Mouse (Mus musculus): ENCODE data around the gene Slc18b1. TPM values are rescaled to one million over a fixed set of nuclear protein-coding genes. Genes with fewer than 3 reads are reported as not detected.

Gene Slc18b1
- polyA plus RNA-seq, 1 experiment from 2014 or later: 13.4 TPM

DNA sequence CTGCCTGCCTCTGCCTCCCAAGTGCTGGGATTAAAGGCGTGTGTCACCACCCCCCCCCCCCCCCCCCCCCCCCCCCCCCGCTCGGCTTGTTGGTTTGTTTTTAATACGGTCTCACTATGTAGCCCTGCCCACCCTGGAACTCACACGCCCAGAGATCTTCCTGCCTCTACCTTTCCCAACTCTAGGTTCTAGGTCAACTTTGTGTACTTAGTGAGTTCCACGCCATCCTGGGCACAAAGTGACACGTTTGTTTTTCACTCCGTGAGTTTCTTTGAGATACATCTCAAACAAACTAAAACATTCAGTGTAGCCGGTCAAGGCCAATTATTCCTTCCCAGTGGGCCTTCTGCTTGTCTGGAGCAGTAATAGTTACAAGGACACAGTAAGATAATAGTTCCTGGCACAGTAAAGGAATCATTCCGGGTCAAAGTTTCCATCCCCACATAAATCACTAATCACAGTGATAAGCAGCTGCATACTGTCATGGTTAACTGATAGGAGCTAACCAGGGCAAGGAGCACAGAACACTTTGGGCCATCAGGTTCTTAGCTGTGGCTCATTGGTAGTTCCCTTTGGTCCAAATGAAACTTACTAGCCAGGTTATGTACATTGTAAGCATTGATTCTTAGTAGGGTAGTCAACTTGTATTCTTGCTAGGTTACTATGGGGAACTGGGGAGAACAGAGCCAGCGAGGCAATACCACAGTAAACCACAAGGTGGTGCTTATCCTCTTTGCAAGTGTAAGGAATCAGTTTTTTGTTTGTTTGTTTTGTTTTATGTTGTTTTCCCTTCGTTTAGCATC is 15.1 kb downstream of the Slc18b1 start:
- Histone ChIP-seq H3K4me2 (no peak overlapping the region), H3K4me3 (replicated peaks) (no peak overlapping the region), H3K36me3 (peaks cover 38% of the 10 kb centered on the region), H3K4me1 (replicated peaks) (no peaks in the 10 kb centered on the region), H3K9ac (replicated peaks) (no peak overlapping the region), H3K9me3 (no peaks in the 10 kb centered on the region), H3K27ac (no peak overlapping the region), H3K27me3 (no peaks in the 10 kb centered on the region)
- ATAC-seq (ENCODE audit: insufficient number of reproducible peaks, insufficient read depth, low FRiP score, low TSS enrichment, low read depth): no peak
- WGBS: 70% methylated on average over 9 of the region's 12 CpGs

DNA sequence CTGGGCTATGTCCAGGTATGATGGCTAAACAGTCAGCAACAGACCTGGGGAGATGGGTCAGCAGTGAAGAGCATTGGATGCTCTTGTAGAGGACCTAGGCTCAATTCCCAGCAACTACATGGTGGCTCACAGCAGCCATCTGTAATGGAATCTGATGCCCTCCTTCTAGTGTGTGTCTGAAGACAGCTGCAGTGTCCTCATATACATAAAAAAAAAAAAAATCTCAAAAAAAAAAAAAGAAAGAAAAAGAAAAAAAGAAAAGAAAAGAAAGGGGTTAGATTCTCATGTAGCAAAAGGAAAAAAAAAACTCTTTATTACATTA is 15.6 kb downstream of the Slc18b1 start:
- Histone ChIP-seq H3K27ac (no peak overlapping the region), H3K9ac (replicated peaks) (no peak overlapping the region), H3K27me3 (no peaks in the 10 kb centered on the region), H3K4me1 (replicated peaks) (no peaks in the 10 kb centered on the region), H3K4me3 (replicated peaks) (no peak overlapping the region), H3K9me3 (no peaks in the 10 kb centered on the region), H3K4me2 (no peak overlapping the region), H3K36me3 (peaks cover 34% of the 10 kb centered on the region)
- no peak for ATAC-seq (ENCODE audit: insufficient number of reproducible peaks, insufficient read depth, low FRiP score, low TSS enrichment, low read depth)

DNA sequence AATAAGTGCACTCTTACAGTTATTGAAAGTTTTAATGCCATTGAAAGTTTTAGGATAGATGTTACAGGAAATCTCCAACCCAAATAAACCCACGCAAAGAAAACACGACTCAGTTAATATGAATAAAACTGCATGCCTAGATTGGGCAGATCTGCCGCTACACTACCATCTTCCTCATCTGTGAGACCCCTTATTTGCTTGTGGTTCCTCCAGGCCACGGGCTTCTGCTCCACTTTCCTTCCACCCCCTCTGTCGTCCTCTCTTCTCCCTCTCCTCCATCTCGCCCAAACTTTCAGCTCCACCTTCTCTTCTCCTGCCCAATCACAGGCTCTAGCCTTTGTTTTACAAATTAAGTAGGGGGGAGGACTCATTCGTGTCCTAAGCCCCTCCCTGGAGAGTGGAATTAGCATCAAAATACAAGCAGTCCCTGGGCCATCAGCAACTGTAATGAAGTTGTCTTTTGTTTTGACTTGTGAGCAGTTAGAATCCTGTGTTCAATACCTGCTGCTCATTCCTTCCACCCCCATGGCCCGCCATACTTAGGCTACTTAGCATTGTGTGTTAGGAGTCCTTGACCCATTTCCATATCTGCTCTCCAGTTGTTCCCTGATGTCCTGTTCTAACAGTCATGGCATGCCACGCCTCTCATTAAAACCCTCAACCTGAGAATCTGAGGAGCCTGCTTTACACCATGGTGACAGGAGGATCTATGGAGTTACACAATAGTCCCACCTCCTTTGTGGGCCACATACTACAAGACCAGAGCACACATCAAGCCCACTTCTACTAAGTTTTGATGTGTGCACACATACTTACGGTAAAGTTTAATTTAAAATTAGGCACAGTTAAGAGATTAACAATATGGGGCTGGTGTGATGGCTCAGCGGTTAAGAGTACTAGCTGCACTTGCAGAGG is 16.3 kb downstream of the Slc18b1 start:
- H3K4me3 ChIP-seq (replicated peaks): no peak overlapping the region
- H3K4me1 ChIP-seq (replicated peaks): no peaks in the 10 kb centered on the region
- ATAC-seq (ENCODE audit: insufficient number of reproducible peaks, insufficient read depth, low FRiP score, low TSS enrichment, low read depth): no peak
- peaks cover 33% of the 10 kb centered on the region for H3K36me3 ChIP-seq
- H3K27ac ChIP-seq: no peak overlapping the region
- no peaks in the 10 kb centered on the region for H3K9me3 ChIP-seq
- no peak overlapping the region for H3K4me2 ChIP-seq
- H3K27me3 ChIP-seq: no peaks in the 10 kb centered on the region
- 64% methylated on average over 11 of the region's 11 CpGs for WGBS
- no peak overlapping the region for H3K9ac ChIP-seq (replicated peaks)

DNA sequence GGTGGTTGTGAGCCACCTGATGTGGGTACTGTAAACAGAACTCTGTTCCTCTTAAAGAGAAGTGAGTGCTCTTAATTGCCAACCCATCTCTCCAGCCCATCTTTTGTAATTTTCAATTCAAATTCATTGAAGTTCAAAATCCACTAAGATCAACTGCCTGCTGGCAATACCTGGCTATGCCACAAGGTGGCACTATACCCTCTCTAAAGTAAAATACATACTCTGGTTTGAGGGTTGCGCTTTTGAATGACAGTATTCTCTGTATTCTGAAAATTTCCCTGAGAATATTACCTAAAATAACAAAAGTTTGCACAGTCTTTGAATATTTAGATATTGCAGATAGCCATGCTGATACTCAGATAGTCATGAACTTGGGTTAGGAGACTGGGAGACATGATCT is 18.4 kb downstream of the Slc18b1 start:
- H3K4me3 ChIP-seq (replicated peaks): no peak overlapping the region
- peaks cover 41% of the 10 kb centered on the region for H3K36me3 ChIP-seq
- no peak overlapping the region for H3K9ac ChIP-seq (replicated peaks)
- no peaks in the 10 kb centered on the region for H3K27me3 ChIP-seq
- no peaks in the 10 kb centered on the region for H3K4me1 ChIP-seq (replicated peaks)
- ATAC-seq (ENCODE audit: insufficient number of reproducible peaks, insufficient read depth, low FRiP score, low TSS enrichment, low read depth): no peak
- no peak overlapping the region for H3K27ac ChIP-seq
- 55% methylated on average over 1 of the region's 1 CpGs for WGBS
- no peak overlapping the region for H3K4me2 ChIP-seq
- H3K9me3 ChIP-seq: no peaks in the 10 kb centered on the region

DNA sequence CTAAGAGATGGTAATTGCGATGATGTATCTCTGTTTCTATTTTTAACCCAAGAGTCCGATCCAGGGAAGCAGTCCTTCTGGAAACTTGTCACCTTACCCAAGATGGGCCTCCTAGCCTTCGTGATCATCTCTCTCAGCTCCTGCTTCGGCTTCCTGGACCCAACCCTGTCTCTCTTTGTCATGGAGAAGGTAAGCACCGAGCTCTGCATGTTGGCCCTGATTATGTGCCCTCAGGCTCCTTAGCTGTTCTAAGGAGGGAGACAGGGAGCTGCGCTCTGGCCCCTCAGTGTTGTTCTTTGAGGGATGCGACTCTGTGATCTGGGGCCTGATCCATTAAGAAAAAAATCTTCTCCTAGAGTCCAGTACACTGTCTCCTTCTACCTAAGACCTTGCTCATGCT is 19.5 kb downstream of the Slc18b1 start:
- 89% methylated on average over 7 of the region's 7 CpGs for WGBS
- no peak overlapping the region for H3K9ac ChIP-seq (replicated peaks)
- H3K4me2 ChIP-seq: no peak overlapping the region
- ATAC-seq (ENCODE audit: insufficient number of reproducible peaks, insufficient read depth, low FRiP score, low TSS enrichment, low read depth): no peak
- no peaks in the 10 kb centered on the region for H3K9me3 ChIP-seq
- no peak overlapping the region for H3K27ac ChIP-seq
- no peaks in the 10 kb centered on the region for H3K27me3 ChIP-seq
- H3K36me3 ChIP-seq: peaks cover 49% of the 10 kb centered on the region
- no peak overlapping the region for H3K4me3 ChIP-seq (replicated peaks)
- H3K4me1 ChIP-seq (replicated peaks): no peaks in the 10 kb centered on the region

DNA sequence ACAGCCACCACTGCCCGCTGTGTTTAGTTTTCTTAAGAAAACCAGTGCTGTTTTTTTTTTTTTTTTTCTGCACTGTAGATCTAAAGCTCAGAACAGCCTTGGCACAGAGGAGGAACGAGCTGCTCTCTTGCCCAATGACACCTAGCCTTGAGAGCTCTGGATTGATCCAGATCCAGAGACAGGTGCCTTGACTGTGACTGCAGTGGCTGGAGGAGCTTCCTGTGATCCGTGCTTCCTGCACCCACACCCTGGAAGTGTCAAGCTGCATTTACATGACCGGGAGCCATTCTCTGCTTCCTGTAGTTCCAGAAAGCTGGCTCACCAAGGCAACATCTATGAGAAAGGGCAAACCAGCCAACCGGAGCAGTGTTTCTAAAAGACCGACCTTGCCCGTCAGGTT is 29.7 kb downstream of the Slc18b1 start:
- Histone ChIP-seq H3K4me3 (replicated peaks) (no peak overlapping the region), H3K9me3 (no peaks in the 10 kb centered on the region), H3K4me2 (no peak overlapping the region), H3K9ac (replicated peaks) (no peak overlapping the region), H3K36me3 (peaks cover 70% of the 10 kb centered on the region), H3K4me1 (replicated peaks) (no peaks in the 10 kb centered on the region), H3K27ac (no peak overlapping the region), H3K27me3 (no peaks in the 10 kb centered on the region)
- ATAC-seq (ENCODE audit: insufficient number of reproducible peaks, insufficient read depth, low FRiP score, low TSS enrichment, low read depth): no peak
- WGBS: 87% methylated on average over 7 of the region's 7 CpGs

DNA sequence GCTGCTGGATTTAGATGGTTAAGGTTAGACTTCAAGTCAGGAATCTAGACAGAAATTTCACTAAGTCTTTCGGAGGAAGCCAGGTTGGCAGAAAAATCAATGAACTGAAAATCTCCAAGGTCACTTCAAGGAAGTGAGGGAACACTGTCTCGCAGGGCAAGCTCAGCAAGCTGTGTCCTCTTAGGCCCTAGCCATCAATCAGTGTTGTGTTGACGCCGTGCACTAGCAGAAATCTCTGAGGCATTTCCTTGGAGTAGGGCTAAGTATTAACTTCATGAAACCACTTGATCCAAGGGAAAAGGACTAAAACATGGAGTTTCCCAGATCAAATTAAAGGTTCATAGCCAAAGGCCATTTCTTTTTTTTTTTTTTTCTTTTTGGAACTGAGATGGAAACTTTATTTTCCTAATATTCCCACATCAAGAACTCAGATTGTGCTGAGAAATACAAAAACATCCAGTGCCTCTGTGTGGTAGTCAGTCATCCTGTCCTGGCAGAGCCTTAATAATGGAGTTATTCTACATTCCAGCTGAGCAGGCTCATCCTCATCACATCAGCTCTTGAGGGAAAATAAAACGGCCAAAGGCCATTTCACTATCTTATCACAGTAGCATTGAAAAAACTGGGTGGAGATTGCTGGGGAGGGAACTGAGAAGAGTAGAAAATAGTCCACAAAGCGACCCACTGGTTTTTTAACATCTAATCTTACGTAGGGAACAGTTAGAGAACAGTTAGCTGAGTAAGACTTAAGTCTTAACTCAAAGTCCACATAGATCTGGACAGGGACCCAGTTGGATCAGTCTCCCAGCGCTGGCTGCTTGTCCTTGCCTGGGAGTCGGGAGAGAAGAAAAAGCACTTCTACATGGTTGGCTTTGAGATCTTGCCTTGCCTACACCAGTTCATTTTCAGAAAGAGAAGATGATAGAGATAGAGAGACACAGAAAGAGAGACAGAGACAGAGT is 39.5 kb downstream of the Slc18b1 start:
- 75% methylated on average over 9 of the region's 9 CpGs for WGBS
- H3K27ac ChIP-seq: no peak overlapping the region
- H3K9ac ChIP-seq (replicated peaks): no peak overlapping the region
- no peak overlapping the region for H3K4me3 ChIP-seq (replicated peaks)
- H3K4me2 ChIP-seq: no peak overlapping the region
- H3K4me1 ChIP-seq (replicated peaks): no peaks in the 10 kb centered on the region; the same call in 1 of the 2 replicates
- H3K36me3 ChIP-seq: no peaks in the 10 kb centered on the region
- H3K9me3 ChIP-seq: no peaks in the 10 kb centered on the region
- no peaks in the 10 kb centered on the region for H3K27me3 ChIP-seq
- ATAC-seq (ENCODE audit: insufficient number of reproducible peaks, insufficient read depth, low FRiP score, low TSS enrichment, low read depth): no peak

DNA sequence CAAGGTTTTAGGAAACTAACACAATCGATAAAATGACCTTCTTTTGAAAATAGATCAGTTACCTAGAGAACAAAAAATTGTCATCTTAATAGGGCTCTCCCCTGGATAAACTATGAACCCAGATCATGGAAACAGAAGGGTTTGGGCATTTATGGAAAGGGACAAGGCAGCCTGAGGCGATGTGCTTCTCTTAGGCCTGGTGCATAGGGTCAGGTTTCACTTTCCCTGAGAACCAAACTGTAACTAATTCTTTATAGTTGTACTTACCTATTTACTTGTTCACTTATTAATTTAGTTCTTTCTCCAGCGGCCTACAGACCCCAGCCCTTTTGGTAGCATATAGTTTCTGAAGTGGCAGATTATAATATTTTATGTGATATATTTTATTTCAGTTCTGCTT is 40.3 kb downstream of the Slc18b1 start:
- no peaks in the 10 kb centered on the region; the same call in 1 of the 2 replicates for H3K4me1 ChIP-seq (replicated peaks)
- H3K36me3 ChIP-seq: no peaks in the 10 kb centered on the region
- no peak overlapping the region for H3K27ac ChIP-seq
- no peaks in the 10 kb centered on the region for H3K27me3 ChIP-seq
- H3K4me2 ChIP-seq: no peak overlapping the region
- no peaks in the 10 kb centered on the region for H3K9me3 ChIP-seq
- H3K9ac ChIP-seq (replicated peaks): no peak overlapping the region
- no peak overlapping the region for H3K4me3 ChIP-seq (replicated peaks)
- 65% methylated on average over 3 of the region's 3 CpGs for WGBS
- no peak for ATAC-seq (ENCODE audit: insufficient number of reproducible peaks, insufficient read depth, low FRiP score, low TSS enrichment, low read depth)

DNA sequence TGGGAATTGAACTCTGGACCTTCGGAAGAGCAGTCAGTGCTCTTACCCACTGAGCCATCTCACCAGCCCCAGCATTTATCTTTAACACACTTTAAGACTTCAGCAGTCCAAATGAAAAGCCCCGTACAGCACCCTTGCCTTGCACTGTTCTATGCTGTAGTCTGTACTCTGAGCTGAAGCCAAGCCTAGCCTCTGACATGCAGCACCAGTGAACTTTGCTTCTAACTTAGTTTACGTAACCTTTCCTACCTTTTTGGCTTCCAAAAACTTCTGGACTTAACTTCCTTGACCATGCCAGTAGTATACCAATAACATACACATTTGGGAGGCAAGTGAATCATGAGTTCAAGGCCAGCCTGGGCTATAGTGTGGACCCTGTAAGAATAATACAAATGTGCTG is 42.1 kb downstream of the Slc18b1 start:
- H3K27me3 ChIP-seq: no peaks in the 10 kb centered on the region
- no peaks in the 10 kb centered on the region; the same call in 1 of the 2 replicates for H3K4me1 ChIP-seq (replicated peaks)
- H3K36me3 ChIP-seq: no peaks in the 10 kb centered on the region
- H3K9me3 ChIP-seq: no peaks in the 10 kb centered on the region
- H3K9ac ChIP-seq (replicated peaks): no peak overlapping the region
- no peak overlapping the region for H3K27ac ChIP-seq
- H3K4me2 ChIP-seq: no peak overlapping the region
- H3K4me3 ChIP-seq (replicated peaks): no peak overlapping the region
- WGBS: 94% methylated on average over 3 of the region's 3 CpGs
- ATAC-seq (ENCODE audit: insufficient number of reproducible peaks, insufficient read depth, low FRiP score, low TSS enrichment, low read depth): no peak

DNA sequence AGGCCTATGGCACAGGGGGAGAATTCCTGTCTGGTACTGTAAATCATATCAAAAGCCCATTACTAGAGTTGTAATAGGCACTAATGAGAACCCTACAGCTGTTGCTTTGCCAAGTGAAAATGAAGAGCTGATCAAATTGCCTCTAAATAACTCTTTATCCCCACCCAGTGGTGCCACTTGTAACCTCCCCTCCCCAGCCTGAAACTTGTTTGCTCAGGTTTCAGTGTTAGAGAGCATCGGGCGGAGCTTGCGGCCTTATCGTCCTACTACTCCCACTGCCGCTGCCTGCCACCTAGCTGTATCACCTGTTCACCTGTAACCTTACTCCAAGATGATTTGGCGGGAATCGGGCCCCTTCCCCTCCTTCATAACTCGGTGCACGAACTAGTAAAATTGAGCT is 42.6 kb downstream of the Slc18b1 start:
- Histone ChIP-seq H3K27ac (no peak overlapping the region), H3K4me2 (no peak overlapping the region), H3K4me1 (replicated peaks) (no peaks in the 10 kb centered on the region; the same call in 1 of the 2 replicates), H3K9ac (replicated peaks) (no peak overlapping the region), H3K36me3 (no peaks in the 10 kb centered on the region), H3K4me3 (replicated peaks) (no peak overlapping the region), H3K27me3 (no peaks in the 10 kb centered on the region), H3K9me3 (no peaks in the 10 kb centered on the region)
- no peak for ATAC-seq (ENCODE audit: insufficient number of reproducible peaks, insufficient read depth, low FRiP score, low TSS enrichment, low read depth)
- 34% methylated on average over 9 of the region's 9 CpGs for WGBS

DNA sequence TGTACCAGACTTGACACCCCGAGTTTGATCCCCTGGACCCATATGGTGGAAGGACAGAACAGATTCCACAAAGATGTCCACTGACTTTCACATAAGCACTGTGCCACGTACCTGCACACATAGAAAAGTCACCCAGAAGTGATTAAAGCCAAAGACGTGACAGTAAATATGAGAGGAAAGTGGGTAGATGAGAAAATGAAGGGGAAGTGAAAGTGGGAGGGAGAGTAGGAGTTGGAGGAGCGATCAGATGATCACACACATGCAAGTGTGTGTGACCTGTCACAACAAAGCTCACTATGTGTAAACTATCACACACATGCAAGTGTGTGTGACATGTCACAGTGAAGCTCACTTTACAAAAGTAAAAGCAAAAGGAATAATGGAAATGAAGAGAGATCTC is 43.7 kb downstream of the Slc18b1 start:
- 78% methylated on average over 4 of the region's 4 CpGs for WGBS
- Histone ChIP-seq H3K9me3 (no peaks in the 10 kb centered on the region), H3K36me3 (no peaks in the 10 kb centered on the region), H3K4me2 (no peak overlapping the region), H3K27ac (no peak overlapping the region), H3K9ac (replicated peaks) (no peak overlapping the region), H3K4me1 (replicated peaks) (no peaks in the 10 kb centered on the region; the same call in 1 of the 2 replicates), H3K27me3 (no peaks in the 10 kb centered on the region), H3K4me3 (replicated peaks) (no peak overlapping the region)
- ATAC-seq (ENCODE audit: insufficient number of reproducible peaks, insufficient read depth, low FRiP score, low TSS enrichment, low read depth): no peak

All from limb, embryonic 12.5 days (tissue).